Mouse (Mus musculus): ENCODE measurements around the gene Adamtsl1. TPM values are rescaled to one million over a fixed set of nuclear protein-coding genes. Genes with fewer than 3 reads are reported as not detected.

Gene Adamtsl1
- total and polyA plus RNA-seq, 3 experiments, result 0.05 TPM; not detected in 2

- Histone ChIP-seq H3K4me3 (ENCODE audit: low read depth, low read length) (no peak overlapping the region), H3K4me1 (ENCODE audit: insufficient read depth, low read depth, low read length) (no peaks in the 10 kb centered on the region), H3K36me3 (replicated peaks) (no peaks in the 10 kb centered on the region), H3K9me3 (replicated peaks) (no peaks in the 10 kb centered on the region), H3K27me3 (ENCODE audit: insufficient read depth, low read length) (no peaks in the 10 kb centered on the region)
- DNase-seq (ENCODE audit: low spot score) (no peak), ATAC-seq (ENCODE audit: extremely low read depth, insufficient number of reproducible peaks, low FRiP score, poor library complexity, severe bottlenecking) (no peak)
- no peak for TF ChIP-seq GATA1 (IDR thresholded peaks at IDR 0.05; ENCODE audit: borderline replicate concordance, low read length)
- no peak for TF ChIP-seq GATA2 (IDR thresholded peaks at IDR 0.05; ENCODE audit: borderline replicate concordance, low read depth, low read length)
- TF ChIP-seq CTCF (IDR thresholded peaks at IDR 0.05; ENCODE audit: low read depth, low read length), result no peak
- no peak for TF ChIP-seq POLR2AphosphoS5 (IDR thresholded peaks at IDR 0.05; ENCODE audit: insufficient replicate concordance, low read depth, low read length)
- no peak for TF ChIP-seq TAL1 (conservative IDR thresholded peaks at IDR 0.05; ENCODE audit: low read depth, low read length)
Observed at GRCm38 (mm10) chr4:86191195-86191594, 677.2 kb downstream of the Adamtsl1 start.

GRCm38 (mm10) chr4:86201766-86202165 is 687.8 kb downstream of the Adamtsl1 start:
- ATAC-seq (ENCODE audit: extremely low read depth, insufficient number of reproducible peaks, low FRiP score, poor library complexity, severe bottlenecking), result no peak

GRCm38 (mm10) chr4:86203288-86203687 is 689.3 kb downstream of the Adamtsl1 start:
- no peak for DNase-seq (ENCODE audit: low spot score)
- no peak for TF ChIP-seq TAL1 (conservative IDR thresholded peaks at IDR 0.05; ENCODE audit: low read depth, low read length)
- TF ChIP-seq GATA2 (IDR thresholded peaks at IDR 0.05; ENCODE audit: borderline replicate concordance, low read depth, low read length), result no peak
- TF ChIP-seq GATA1 (IDR thresholded peaks at IDR 0.05; ENCODE audit: borderline replicate concordance, low read length), result no peak
- no peak for TF ChIP-seq CTCF (IDR thresholded peaks at IDR 0.05; ENCODE audit: low read depth, low read length)
- no peak for TF ChIP-seq POLR2AphosphoS5 (IDR thresholded peaks at IDR 0.05; ENCODE audit: insufficient replicate concordance, low read depth, low read length)
- no peak overlapping the region for H3K4me3 ChIP-seq (ENCODE audit: low read depth, low read length)
- H3K4me1 ChIP-seq (ENCODE audit: insufficient read depth, low read depth, low read length), result no peaks in the 10 kb centered on the region
- H3K27me3 ChIP-seq (ENCODE audit: insufficient read depth, low read length), result no peaks in the 10 kb centered on the region
- no peaks in the 10 kb centered on the region for H3K9me3 ChIP-seq (replicated peaks)
- no peaks in the 10 kb centered on the region for H3K36me3 ChIP-seq (replicated peaks)
- ATAC-seq (ENCODE audit: extremely low read depth, insufficient number of reproducible peaks, low FRiP score, poor library complexity, severe bottlenecking), result no peak

More at GRCm38 (mm10) chr4:86201766-86202165, 687.8 kb downstream of the Adamtsl1 start:
- no peaks in the 10 kb centered on the region for H3K27me3 ChIP-seq (ENCODE audit: insufficient read depth, low read length)
- no peak overlapping the region for H3K4me3 ChIP-seq (ENCODE audit: low read depth, low read length)
- no peaks in the 10 kb centered on the region for H3K4me1 ChIP-seq (ENCODE audit: insufficient read depth, low read depth, low read length)
- no peak for TF ChIP-seq CTCF (IDR thresholded peaks at IDR 0.05; ENCODE audit: low read depth, low read length)
- TF ChIP-seq GATA1 (IDR thresholded peaks at IDR 0.05; ENCODE audit: borderline replicate concordance, low read length), result no peak
- TF ChIP-seq GATA2 (IDR thresholded peaks at IDR 0.05; ENCODE audit: borderline replicate concordance, low read depth, low read length), result no peak
- TF ChIP-seq POLR2AphosphoS5 (IDR thresholded peaks at IDR 0.05; ENCODE audit: insufficient replicate concordance, low read depth, low read length), result no peak
- no peak for TF ChIP-seq TAL1 (conservative IDR thresholded peaks at IDR 0.05; ENCODE audit: low read depth, low read length)
- DNase-seq (ENCODE audit: low spot score), result no peak
- no peaks in the 10 kb centered on the region for H3K9me3 ChIP-seq (replicated peaks)
- H3K36me3 ChIP-seq (replicated peaks), result no peaks in the 10 kb centered on the region

- H3K4me3 ChIP-seq (ENCODE audit: low read depth, low read length), result no peak overlapping the region
- no peaks in the 10 kb centered on the region for H3K9me3 ChIP-seq (replicated peaks)
- no peak for TF ChIP-seq TAL1 (conservative IDR thresholded peaks at IDR 0.05; ENCODE audit: low read depth, low read length)
- no peak for TF ChIP-seq CTCF (IDR thresholded peaks at IDR 0.05; ENCODE audit: low read depth, low read length)
- TF ChIP-seq GATA1 (IDR thresholded peaks at IDR 0.05; ENCODE audit: borderline replicate concordance, low read length), result no peak
- no peak for TF ChIP-seq GATA2 (IDR thresholded peaks at IDR 0.05; ENCODE audit: borderline replicate concordance, low read depth, low read length)
- no peak for TF ChIP-seq POLR2AphosphoS5 (IDR thresholded peaks at IDR 0.05; ENCODE audit: insufficient replicate concordance, low read depth, low read length)
- H3K27me3 ChIP-seq (ENCODE audit: insufficient read depth, low read length), result no peaks in the 10 kb centered on the region
- no peaks in the 10 kb centered on the region for H3K4me1 ChIP-seq (ENCODE audit: insufficient read depth, low read depth, low read length)
- H3K36me3 ChIP-seq (replicated peaks), result no peaks in the 10 kb centered on the region
- DNase-seq (ENCODE audit: low spot score) (no peak), ATAC-seq (ENCODE audit: extremely low read depth, insufficient number of reproducible peaks, low FRiP score, poor library complexity, severe bottlenecking) (no peak)
Observed at GRCm38 (mm10) chr4:86224875-86225274, 710.9 kb downstream of the Adamtsl1 start.

GRCm38 (mm10) chr4:86227096-86227495 is 713.1 kb downstream of the Adamtsl1 start:
- H3K36me3 ChIP-seq (replicated peaks), result no peaks in the 10 kb centered on the region
- no peak for TF ChIP-seq GATA2 (IDR thresholded peaks at IDR 0.05; ENCODE audit: borderline replicate concordance, low read depth, low read length)
- H3K4me3 ChIP-seq (ENCODE audit: low read depth, low read length), result no peak overlapping the region
- no peak for DNase-seq (ENCODE audit: low spot score)
- H3K9me3 ChIP-seq (replicated peaks), result no peaks in the 10 kb centered on the region
- H3K4me1 ChIP-seq (ENCODE audit: insufficient read depth, low read depth, low read length), result no peaks in the 10 kb centered on the region
- H3K27me3 ChIP-seq (ENCODE audit: insufficient read depth, low read length), result no peaks in the 10 kb centered on the region
- no peak for ATAC-seq (ENCODE audit: extremely low read depth, insufficient number of reproducible peaks, low FRiP score, poor library complexity, severe bottlenecking)

GRCm38 (mm10) chr4:86233197-86233596 is 719.2 kb downstream of the Adamtsl1 start:
- Histone ChIP-seq H3K27me3 (ENCODE audit: insufficient read depth, low read length) (no peaks in the 10 kb centered on the region), H3K4me3 (ENCODE audit: low read depth, low read length) (no peak overlapping the region), H3K4me1 (ENCODE audit: insufficient read depth, low read depth, low read length) (no peaks in the 10 kb centered on the region), H3K36me3 (replicated peaks) (no peaks in the 10 kb centered on the region), H3K9me3 (replicated peaks) (no peaks in the 10 kb centered on the region)
- TF ChIP-seq POLR2AphosphoS5 (IDR thresholded peaks at IDR 0.05; ENCODE audit: insufficient replicate concordance, low read depth, low read length), result no peak
- TF ChIP-seq GATA1 (IDR thresholded peaks at IDR 0.05; ENCODE audit: borderline replicate concordance, low read length), result no peak
- TF ChIP-seq TAL1 (conservative IDR thresholded peaks at IDR 0.05; ENCODE audit: low read depth, low read length), result no peak
- no peak for TF ChIP-seq CTCF (IDR thresholded peaks at IDR 0.05; ENCODE audit: low read depth, low read length)
- TF ChIP-seq GATA2 (IDR thresholded peaks at IDR 0.05; ENCODE audit: borderline replicate concordance, low read depth, low read length), result no peak
- DNase-seq (ENCODE audit: low spot score), result no peak
- ATAC-seq (ENCODE audit: extremely low read depth, insufficient number of reproducible peaks, low FRiP score, poor library complexity, severe bottlenecking), result no peak

Data from G1E (cell line).